Mouse (Mus musculus): ENCODE results near the gene S100pbp.

DNA sequence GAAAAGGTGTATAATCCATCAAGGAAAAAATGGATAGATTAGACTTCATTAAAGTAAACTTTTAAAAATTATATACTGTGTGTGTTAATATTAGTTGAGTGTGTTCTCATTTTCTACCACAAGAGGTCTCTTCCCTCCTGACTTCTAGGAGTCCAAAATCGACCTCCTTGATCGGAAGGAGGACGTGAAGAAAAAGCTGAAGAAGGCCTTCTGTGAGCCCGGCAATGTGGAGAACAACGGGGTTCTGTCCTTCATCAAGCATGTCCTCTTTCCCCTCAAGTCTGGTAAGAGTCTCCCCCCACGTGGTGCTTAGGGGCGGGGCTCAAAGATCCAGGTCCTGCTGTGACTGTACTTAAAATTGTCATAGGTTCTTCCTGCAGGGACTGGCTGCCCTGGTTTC is 20.0 kb upstream of the S100pbp start:
- TF ChIP-seq CTCF (IDR thresholded peaks at IDR 0.05; ENCODE audit: borderline replicate concordance, insufficient read depth, low read depth, low read length), result peak; percentile 59; the same call in 1 of the 2 replicates
- no peak for TF ChIP-seq POLR2A (IDR thresholded peaks at IDR 0.05; ENCODE audit: borderline replicate concordance, insufficient read depth, low read length)
